Mouse (Mus musculus) thymus, adult 2 months (tissue): ENCODE measurements at regions not wholly inside any gene's neighbourhood (a gene's known extent, or its start where the extent isn't known, plus 50 kb on each side); places are given as distances from the start of the nearest gene placed in this dataset.

Source experiments
- CTCF ChIP-seq: fragments of 200-500 bp; IDR thresholded peaks from 2 replicates; pipeline ENCODE4 v1.5.1; 2012; ENCODE audit warnings: mild to moderate bottlenecking, control low read depth, low read length, moderate library complexity, borderline replicate concordance; ENCODE audit not compliant: control insufficient read depth, poor library complexity, insufficient read depth; ENCODE audit errors: extremely low read depth
- POLR2A ChIP-seq: fragments of 200-500 bp; IDR thresholded peaks from 2 replicates; pipeline ENCODE4 v1.6.1; 2012; ENCODE audit warnings: mild to moderate bottlenecking, low read length, control low read depth, moderate library complexity; ENCODE audit not compliant: control insufficient read depth, poor library complexity, insufficient read depth; ENCODE audit errors: extremely low read depth

DNA sequence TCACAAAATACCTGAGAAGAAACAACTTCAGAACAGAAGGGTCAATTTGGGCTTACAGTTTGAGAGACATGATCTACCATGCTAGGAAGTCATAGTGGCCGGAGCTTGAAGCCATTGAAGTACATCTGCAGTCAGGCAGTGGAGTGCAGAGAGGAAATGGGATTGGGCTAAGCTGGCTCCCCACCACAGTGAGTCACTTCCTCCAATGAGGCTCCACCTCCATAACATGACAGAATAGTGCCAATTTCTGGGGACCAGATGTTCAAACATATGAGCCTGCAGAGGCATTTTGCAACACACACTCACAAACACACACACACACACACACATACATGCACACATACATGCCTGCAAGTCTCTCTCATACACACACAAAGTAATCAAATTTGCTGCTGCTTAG is 93.7 kb upstream of the Ppp1r26 start:
- TF ChIP-seq CTCF = no peak
- TF ChIP-seq POLR2A = no peak
